Mouse (Mus musculus) fibroblast of lung, adult 2 months (primary cell): ENCODE data around the gene Hormad2.

Source experiments
- DNase-seq: peaks from one replicate; pipeline ENCODE4 v3.0.0-alpha.2; 2011; ENCODE audit warnings: low read depth

Gene Hormad2

DNA sequence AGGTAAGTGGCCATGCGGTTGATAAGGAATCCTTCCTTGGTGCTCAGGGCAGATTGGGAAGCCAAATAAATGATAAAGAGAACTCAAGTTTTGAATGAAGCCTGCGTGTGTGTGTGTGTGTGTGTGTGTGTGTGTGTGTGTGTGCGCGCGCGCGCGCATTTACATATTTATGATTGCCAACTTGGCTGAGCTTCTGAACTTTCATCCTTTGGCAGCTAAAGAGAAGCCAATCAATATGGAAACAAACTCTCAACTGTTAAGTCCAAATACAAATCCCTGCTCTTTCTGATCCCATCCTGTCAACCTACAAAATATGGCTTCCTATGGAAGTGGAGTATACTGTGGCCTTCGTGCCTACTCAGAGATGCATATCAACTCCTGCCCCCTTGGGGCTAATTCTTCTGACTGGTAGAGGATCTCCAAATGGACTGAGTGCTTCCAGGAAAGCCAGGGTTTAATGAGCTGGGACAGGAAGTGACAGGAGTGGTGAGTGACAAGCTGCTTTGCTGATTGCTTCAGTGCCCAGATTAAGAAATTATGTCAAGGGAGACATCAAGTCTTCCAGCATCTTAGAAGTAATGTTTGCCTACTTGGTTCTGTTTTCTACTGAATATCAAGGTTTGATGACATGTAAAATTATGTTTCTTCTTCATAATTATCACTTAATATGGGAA is 5.4 kb upstream of the Hormad2 start:
- no peak for DNase-seq

DNA sequence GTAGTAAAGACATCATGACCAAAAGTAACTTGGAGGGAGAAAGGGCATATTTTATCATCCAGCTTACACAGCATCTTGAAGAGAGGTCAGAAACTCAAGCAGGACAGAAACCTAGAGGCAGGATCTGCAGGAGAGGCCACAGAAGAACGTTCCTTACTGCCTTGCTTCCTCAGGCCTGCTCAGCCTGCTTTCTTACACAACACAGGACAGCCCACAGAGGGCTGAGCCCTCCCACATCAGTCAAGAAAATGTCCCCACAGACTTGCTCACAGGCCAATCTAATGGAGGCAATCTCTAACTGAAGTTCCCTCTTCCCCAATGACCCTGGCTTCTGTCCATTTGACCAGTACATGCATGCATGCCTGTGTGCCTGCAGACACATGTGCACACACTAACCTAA is 1.4 kb upstream of the Hormad2 start:
- no peak for DNase-seq

DNA sequence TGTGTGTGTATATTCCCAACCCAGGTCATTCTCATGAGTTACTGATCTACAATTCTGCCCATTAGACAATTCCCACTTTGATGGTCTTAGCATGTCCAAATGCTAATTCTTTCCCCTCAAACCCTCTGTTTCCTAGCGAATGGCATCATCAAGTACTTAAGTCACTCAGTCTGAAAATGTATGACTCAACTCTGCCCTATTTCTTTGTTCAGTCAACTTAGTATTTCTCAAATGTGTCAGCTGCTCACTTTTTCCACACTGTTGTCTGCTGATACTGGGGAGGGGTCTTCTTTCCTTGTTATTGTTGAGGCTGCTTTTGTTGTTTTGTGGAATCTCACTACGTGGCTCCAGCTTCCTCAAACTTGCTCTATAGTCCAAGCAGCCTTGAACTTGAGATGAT is 2.7 kb downstream of the Hormad2 start:
- no peak for DNase-seq

DNA sequence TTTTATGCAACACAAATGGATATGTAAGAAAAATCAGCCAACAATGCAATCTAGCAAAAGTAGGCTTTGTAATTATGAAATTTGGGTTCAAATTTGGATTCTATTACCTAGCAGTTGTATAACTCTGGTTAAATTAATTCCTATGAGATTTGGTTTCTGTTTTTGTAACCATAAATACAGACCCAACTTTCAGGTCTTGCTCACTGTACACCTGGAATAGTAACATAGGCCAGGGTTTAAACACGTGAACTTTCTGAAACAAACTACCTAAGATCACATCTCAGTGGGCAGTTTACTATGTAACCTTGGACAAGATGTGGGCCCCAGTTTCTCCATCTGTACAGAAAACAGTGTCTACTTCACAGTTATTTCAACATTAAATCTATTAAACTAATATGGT is 3.6 kb downstream of the Hormad2 start:
- no peak for DNase-seq

DNA sequence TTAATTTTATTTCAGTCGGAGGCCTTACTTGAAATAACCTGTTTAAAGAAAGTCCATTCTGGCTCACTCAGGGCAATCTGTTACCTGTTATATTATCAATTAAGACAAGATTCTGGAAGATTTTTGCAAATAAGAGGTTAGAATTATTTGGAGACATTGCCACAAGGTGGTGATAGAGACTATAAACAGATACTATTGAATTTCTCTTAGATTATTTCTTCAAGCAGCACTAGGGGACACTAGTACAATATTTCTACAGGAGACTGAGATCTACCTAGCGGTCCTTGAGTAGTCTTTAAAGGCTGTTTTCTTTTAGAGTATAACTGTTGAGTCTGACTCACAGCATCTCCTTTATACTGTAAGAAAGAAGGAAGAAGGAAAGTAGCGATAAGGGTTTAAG is 4.3 kb downstream of the Hormad2 start:
- no peak for DNase-seq

DNA sequence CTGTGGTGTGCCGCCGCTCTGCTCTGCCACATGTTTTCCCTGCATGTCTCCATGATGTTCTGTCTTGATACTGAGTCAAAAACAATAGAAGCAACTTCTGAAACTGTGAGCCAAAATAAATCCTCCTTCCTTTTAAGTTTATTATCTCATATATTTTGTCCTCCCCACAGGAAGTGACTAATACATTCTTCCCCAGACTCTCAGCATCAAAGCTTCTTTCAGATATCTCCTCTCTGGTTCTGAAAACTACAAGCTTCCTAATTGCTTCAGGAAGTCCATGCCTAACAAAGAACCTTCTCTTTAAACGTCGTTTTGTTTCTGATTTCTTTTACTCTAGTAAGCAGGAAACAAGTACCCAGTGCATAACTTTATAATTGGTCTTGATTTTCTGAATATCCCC is 6.4 kb downstream of the Hormad2 start:
- no peak for DNase-seq

DNA sequence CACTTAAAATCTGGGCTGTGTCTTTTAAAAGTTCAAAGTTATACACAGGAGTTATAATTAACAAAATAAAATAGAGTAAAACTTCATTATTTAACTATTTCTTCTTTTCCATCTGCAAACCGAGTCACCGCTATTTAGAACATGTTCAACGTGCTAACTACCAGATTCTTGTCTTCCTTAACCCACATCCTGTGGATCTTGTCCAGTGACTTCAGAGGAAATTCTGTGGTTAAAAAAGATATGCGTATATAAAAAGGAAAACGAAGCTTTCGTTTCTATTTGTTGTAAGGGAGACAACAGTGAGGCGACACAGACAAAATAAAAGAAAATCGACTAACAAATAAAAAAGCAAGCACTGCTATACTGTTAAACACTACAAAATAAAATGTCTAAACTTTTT is 17.1 kb downstream of the Hormad2 start:
- no peak for DNase-seq

DNA sequence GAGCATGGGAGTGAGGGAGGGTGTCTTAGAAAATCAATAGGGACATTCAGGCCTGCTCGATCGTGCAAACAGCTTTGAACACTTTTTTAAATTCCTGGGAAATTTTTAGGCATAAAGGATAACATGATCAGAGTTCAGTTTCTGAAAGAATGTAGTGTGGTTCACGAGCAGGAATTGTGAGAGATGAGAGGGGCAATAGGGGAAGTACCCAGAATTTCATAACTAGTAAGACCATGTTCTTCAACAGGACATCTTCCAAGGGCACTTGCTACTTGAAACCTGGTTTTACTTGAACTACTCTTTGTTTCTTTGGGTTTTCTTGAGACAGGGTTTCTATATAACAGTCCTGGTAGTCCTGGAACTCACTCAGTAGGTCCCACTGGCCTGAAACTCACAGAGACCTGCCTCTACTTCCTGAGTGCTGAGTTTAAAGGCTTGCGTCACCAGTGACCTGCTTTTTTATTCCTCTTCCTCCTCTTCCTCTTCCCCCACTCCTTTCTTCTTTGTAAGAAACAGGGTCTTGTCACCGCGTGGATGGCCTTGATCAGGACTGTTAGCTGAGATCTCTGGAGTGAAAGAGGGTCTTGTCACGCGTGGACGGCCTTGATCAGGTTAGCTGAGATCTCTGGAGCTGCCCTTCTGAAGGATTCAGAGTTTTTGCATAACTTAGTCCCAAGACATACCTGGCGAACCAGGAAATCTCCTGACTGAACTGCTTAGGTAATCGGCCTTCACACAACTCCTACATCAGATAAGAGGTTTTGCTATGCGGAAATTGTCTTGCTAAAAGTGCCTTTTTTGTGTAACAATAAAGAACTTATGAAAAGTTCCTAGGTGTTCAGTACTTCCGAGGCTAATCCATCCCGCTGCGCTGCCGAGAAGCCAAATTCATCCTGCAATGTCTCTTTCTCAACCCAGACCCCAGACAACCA is 18.1 kb downstream of the Hormad2 start:
- no peak for DNase-seq

DNA sequence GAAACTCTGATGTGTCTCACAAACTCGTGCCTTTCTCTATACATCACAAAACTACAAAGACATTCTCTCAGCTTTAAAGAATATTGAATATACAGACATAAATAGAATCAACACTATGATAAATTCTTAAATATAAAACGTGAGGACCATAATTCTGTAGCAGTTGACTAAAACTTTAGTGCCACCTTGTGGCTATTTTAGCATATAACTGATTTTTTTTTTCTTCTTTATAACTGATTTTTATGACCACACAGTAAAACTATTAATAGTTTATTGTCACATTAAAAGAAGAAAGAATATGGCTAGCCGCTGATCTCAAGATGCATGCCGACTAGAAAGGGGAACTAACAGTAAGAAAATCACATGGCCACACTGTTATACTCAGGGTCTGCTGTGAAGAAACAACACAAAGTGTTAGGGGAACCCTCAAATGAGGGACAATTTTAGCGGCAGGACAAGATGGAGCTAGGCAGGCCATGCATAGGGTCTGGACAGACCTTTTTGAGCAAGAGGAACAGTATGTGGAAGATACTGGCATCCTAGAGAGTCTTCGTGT is 18.9 kb downstream of the Hormad2 start:
- DNase-seq, result no peak

DNA sequence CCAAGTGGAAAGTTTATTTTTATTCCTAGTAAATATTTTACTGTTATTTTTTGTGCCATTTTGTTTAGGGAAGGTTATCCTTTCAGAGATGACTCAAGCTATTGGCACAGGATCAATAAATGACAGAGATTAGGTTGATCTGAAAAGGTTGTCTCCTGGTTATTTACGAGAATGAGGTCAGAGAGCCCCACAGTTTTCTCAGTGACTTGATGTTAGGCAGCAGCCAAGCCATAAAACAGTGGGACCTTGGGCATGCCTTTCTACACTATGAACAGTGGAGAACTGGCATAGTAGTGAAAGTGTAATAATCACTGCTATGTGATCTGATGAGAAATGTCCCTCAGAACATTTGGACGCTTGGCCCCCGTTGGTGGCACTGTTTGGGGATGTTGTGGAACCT is 22.9 kb downstream of the Hormad2 start:
- no peak for DNase-seq

DNA sequence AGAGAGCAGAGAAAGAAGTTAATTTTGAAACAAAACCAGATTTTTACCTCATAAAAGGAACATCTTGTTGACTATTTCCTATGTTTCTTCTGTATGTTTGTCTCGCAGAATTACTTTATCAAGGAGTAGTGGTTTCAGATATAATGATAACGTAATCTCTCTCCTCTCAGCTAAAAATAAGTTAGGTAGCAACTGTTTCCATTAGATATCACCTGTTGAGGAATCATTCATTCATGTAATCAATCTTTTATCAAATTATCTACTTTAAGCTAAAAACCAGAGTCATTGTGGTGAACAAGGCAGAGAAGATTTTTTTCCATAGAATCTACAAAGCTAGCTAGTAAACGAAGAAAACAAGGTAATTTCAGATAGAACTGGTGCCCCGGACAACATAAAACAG is 28.6 kb downstream of the Hormad2 start:
- no peak for DNase-seq

DNA sequence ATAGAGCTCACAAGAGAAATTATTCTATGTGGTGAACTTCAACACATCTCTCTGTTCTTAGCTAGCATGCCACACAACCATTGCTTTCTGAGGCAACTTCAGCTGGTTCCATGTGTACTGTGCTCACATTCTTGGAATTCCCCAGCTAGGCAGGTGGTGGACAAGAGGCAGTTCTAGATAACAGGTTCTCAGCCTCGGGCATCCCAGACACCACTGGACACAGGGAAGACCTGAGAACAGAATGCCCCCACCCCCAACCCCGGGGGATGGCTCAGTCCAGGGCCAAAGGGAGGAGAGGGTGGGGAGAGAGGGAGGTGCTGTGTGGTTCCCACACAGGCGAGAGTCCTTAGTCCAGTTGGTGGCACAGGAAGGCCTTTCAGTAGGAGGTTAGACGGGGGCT is 36.6 kb downstream of the Hormad2 start:
- no peak for DNase-seq

DNA sequence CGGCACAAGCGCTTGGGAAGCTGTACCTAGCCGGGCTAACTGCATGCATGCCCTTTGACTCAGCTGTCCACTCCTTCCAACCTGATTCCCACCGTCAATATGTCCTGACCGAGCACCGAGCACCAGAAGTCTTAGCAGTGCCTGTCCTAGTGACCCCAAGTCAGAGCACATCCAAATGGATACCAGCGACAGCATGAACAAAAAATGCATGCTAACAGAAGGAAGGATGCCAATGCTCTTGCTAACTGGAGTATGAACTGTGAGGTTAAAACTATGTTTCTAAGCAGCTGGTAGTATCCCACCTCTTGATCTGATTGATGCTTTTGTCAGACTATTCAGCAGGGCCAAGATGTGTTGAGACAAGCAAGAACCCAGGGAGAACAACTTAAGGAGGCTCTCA is 37.5 kb downstream of the Hormad2 start:
- no peak for DNase-seq

DNA sequence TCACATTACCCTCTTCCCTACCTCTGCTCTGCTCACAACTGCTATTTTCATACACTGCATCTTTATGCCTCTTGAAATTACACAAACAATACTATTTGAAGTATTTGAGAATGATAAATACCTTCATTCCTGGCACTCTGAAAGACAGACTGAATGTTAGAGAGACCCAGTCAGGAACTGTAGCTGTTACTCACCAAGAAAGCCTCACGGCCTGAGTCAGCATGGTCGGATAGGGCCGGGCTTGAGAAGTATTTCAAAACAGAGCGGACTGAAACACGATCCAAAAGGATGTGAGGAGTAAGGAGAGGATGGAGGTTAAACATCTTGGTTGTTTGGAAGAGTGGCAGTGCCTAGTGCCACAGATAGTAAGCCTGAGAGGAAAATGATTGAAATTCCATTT is 39.7 kb downstream of the Hormad2 start:
- DNase-seq, result peak; percentile 61

DNA sequence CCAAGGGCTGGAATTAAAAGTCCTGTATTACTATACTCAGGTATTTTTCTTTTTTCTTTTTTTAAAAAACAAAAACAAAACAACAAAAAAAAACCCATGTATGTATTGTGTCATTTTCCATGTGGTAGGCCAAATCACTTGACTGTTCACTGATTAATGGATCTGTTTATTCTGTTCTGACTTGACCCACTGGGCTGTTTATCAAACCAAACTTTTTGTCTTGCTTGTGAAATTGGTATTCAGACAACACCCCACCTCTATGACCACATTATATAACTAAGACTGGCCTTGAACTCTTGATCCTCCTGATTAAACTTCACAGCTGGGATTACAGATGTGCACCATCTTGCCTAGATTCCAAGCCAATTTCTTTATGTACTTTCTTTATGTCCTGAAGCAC is 46.7 kb downstream of the Hormad2 start:
- DNase-seq, result no peak

DNA sequence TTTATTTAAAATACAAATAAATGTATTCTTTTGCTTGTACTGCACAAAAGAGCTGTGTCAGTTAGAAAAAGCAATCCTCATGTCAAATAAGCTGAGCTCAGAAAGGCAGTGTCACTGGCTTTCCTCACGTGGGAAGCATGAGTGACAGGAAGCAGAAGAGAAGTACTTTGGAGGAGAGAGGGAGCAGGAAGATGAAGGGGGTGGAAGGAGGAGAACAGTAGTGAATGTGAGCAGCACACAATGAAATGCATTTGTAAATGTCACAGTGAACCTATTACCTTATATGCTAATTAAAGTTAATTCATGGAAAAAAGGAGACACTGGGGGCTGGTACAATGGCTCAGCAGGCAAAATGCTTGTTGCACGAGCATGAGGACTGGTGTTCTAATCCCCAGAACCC is 52.9 kb downstream of the Hormad2 start:
- no peak for DNase-seq

DNA sequence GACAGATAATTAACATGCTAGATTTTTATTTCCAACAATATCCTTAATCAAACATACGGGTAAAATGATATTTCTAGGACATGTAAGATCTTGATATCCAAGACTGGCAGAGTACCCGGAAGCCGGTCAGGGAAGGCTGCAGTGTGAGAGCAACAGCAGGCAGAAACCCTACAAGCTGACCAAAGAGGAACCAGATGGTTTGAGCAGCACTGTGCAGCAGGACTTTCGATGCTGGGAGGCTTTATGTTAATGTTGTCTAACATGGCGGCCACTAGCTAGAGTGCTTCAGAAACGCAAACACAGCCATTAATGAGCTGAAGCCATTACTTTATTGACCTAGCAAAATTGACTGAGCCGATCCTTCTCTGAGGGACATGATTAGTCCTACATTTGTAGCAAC is 58.6 kb downstream of the Hormad2 start:
- no peak for DNase-seq

DNA sequence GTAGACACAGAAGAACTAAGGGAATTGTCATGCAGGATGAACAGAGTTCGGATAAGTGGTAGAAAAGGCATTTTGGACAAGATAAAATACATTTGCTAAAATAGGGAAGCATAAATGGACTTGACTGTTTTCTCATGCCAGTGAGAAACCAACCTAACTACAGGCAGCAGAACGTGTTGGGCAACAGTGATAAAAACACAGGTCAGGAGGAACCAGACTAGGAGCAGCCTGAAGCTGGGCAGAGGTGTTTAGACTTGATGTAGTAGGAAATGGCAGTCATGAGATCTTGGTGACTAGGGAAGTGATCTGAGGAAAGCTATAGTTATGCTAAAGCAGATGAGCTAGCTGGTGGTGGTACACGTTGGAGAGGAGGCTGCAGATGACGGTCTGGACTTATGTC is 61.0 kb downstream of the Hormad2 start:
- no peak for DNase-seq

DNA sequence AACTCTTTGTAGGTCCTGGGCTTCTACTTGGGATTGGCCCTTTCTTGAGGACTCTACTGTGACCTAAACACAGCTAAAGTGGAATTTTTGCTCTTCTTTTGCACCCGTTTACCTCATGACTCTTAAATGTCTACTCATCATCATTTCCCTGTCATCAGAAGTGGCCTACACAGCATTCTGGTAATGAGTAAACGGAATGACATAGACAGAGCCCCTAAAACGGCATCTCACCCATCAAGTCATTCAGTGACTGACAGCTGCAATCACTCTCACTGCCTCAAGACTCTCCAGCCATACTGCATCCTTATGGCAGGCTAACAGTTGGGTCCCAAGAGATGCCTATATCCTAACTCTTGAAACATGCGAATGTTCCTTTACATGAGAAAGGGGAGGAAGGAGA is 74.5 kb downstream of the Hormad2 start:
- DNase-seq, result no peak

DNA sequence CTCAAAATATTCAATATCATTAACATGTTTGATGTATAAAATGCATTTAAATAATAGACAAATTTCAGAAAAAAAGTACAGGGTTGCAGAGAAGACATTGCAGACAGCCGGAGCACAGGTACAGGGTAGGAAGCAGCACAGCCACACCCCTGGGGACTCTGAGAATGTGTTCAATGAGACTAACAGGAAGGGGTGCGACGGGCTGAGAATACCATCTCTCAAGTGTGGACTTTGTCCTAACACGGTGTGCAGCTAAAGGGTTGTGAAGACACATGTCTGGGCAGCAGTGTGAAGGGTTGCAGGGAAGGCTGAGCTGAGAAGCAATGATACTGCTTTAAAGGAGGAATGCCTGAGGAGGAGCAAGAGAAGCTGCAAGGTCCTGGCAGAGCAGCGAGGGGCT is 85.5 kb downstream of the Hormad2 start:
- no peak for DNase-seq

DNA sequence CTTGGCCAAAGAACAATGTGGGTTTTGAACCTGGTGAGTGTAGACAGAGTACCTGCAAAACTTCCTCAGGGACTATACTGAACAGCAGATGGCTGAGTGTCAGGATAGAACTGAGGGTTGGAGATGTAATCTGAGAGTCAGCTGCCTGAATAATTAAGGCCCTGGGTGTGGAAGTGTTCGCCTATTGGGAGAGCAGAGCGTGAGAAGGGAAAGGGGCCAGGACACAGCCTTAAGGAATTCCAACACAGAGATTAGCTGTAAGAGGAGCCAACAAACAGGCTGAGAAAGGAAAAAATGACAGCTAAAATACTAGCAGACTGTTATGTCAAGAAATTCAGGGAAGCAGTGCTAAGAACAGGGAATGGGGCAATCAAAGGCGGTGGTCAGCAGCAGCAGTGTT is 88.3 kb downstream of the Hormad2 start:
- peak; percentile 58 for DNase-seq

DNA sequence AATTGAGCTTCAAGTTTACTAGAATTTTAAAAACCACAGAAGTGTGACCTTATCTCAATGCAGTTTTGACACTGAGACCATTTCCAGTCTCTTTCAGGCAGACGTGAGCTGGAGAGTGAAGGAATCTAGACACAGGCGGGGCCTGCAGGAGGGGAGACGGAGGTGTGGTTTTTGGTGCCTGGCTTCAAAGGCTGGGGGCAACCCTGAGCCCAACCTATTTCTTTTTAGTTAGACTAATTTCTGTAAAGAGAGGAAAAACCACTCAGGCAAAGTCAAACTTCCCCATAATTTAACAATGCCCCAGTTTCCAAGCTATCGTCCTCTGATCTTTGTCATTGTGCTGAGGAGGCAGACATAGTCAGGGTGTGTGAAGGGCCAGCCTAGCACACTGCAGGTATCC is 97.0 kb downstream of the Hormad2 start:
- no peak for DNase-seq

DNA sequence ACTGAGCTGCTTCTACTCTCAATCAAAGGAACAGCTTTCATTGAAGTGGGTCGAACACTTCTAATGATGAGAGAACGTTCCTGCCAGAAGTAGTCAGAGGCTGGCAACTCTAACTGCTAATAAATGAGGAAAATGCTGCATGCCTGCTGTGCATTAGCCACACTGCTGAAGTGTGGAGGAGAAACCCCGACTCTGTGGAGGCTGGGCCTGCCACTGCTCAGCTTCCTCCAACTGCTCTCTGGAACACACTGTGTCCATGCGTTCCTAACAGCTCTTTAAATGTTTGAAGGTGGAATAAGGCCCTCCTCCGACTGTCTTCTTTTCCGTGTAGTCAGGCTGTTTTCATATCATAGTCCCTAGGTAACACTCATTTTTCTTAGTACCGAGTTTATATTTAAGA is 98.9 kb downstream of the Hormad2 start:
- DNase-seq, result no peak
